Mouse (Mus musculus): Measurements from ENCODE around the gene Pcp4.

GRCm38 (mm10) chr16:96498951-96499350 is 31.5 kb downstream of the Pcp4 start:
- no peak for TF ChIP-seq CTCF (IDR thresholded peaks at IDR 0.05; ENCODE audit: extremely low read depth, insufficient read depth, insufficient read length, insufficient replicate concordance)
- no peak for TF ChIP-seq POLR2A (IDR thresholded peaks at IDR 0.05; ENCODE audit: low read depth, low read length)

All from spleen, adult 2 months (tissue).